Mouse (Mus musculus) liver, embryonic 14.5 days (tissue): ENCODE measurements at regions not wholly inside any gene's neighbourhood (a gene's known extent, or its start where the extent isn't known, plus 50 kb on each side); places are given as distances from the start of the nearest gene placed in this dataset.

Experiments used
- ATAC-seq: fragments of 200-750 bp; cut with Nextera tagmentation; 2 replicates; pipeline ENCODE4 v1.8.0; 2017; ENCODE audit warnings: moderate number of reproducible peaks, mild to moderate bottlenecking, moderate library complexity; ENCODE audit not compliant: insufficient read depth
- DNase-seq, 3 experiments: peaks; one replicate each; pipeline ENCODE4 v3.0.0-alpha.2; 2012 to 2013; ENCODE audit warnings: low read depth in 3 of 3, low spot score in 3 of 3
- H3K27ac ChIP-seq: fragments of 300-500 bp; sonication (generic); 2 replicates; pipeline ENCODE4 v1.5.1; 2014; ENCODE audit warnings: moderate library complexity, mild to moderate bottlenecking, control low read depth, inconsistent platforms
- H3K27me3 ChIP-seq: fragments of 300-500 bp; sonication (generic); 2 replicates; pipeline ENCODE4 v1.6.1; 2014; ENCODE audit warnings: mild to moderate bottlenecking, low read length, moderate library complexity; ENCODE audit not compliant: control insufficient read depth, insufficient read depth
- H3K36me3 ChIP-seq: fragments of 300-500 bp; sonication (generic); replicated peaks from 2 replicates; pipeline ENCODE4 v1.6.1; 2014; ENCODE audit warnings: low read depth; ENCODE audit not compliant: control insufficient read depth, insufficient read depth
- H3K4me1 ChIP-seq, 2 experiments: fragments of 200-500 bp in 1 of 2; fragments of 300-500 bp in 1 of 2; sonication (generic) in 1 of 2; replicated peaks; 2 replicates each; pipeline ENCODE4 v1.6.1; 2012 to 2014; ENCODE audit warnings: antibody characterized with exemption in 1 of 2, inconsistent platforms in 1 of 2, low read length in 1 of 2; ENCODE audit not compliant: control insufficient read depth in 2 of 2, insufficient read depth in 2 of 2
- H3K4me2 ChIP-seq: fragments of 300-500 bp; sonication (generic); 2 replicates; pipeline ENCODE4 v1.6.1; 2014; ENCODE audit warnings: low read depth, mild to moderate bottlenecking, control low read depth, moderate library complexity
- H3K4me3 ChIP-seq, 2 experiments: fragments of 200-500 bp in 1 of 2; fragments of 300-500 bp in 1 of 2; sonication (generic) in 1 of 2; 2 replicates each; pipeline ENCODE4 v1.5.1; 2012 to 2014; ENCODE audit warnings: low read depth in 2 of 2, low read length in 2 of 2, mild to moderate bottlenecking in 2 of 2, control low read depth in 1 of 2, inconsistent platforms in 1 of 2, moderate library complexity in 1 of 2; ENCODE audit not compliant: insufficient read depth in 1 of 2
- H3K9ac ChIP-seq: fragments of 300-500 bp; sonication (generic); replicated peaks from 2 replicates; pipeline ENCODE4 v1.6.1; 2014; ENCODE audit warnings: mild to moderate bottlenecking, control low read depth, moderate library complexity
- H3K9me3 ChIP-seq: fragments of 300-500 bp; sonication (generic); 2 replicates; pipeline ENCODE4 v1.6.1; 2016; ENCODE audit warnings: low read length, mixed read lengths; ENCODE audit not compliant: control insufficient read depth
- CTCF ChIP-seq: IDR thresholded peaks from 2 replicates; pipeline ENCODE4 v1.5.1; 2016; ENCODE audit warnings: antibody characterized with exemption, low read depth, control low read depth
- EP300 ChIP-seq: IDR thresholded peaks from 2 replicates; pipeline ENCODE4 v1.6.1; 2016; ENCODE audit warnings: antibody characterized with exemption, low read depth
- WGBS: fragments of 180-500 bp; shearing (Covaris S2); extraction: QIAGEN DNeasy Blood & Tissue Kit; methylation state at CpG from one replicate; pipeline ENCODE4 v1.1.7; 2014; ENCODE audit not compliant: insufficient replicate concordance; 5-methylcytosine and 5-hydroxymethylcytosine counted together

- Histone ChIP-seq H3K27ac (no peak overlapping the region), H3K9me3 (no peaks in the 10 kb centered on the region), H3K4me3 (no peak overlapping the region), H3K36me3 (no peaks in the 10 kb centered on the region), H3K27me3 (no peaks in the 10 kb centered on the region), H3K4me1 (no peaks in the 10 kb centered on the region), H3K9ac (no peak overlapping the region), H3K4me2 (no peak overlapping the region)
- TF ChIP-seq CTCF: no peak
- no peak for TF ChIP-seq EP300
- 52% methylated on average over 3 of the region's 3 CpGs for WGBS
- ATAC-seq (no peak), DNase-seq (no peak)
These were observed 1081.0 kb downstream of the Car8 start for GRCm38 (mm10) chr4:7157883-7158282.

GRCm38 (mm10) chr4:7154256-7154655, 1084.6 kb downstream of the Car8 start:
- no peak overlapping the region for H3K9ac ChIP-seq
- H3K9me3 ChIP-seq: no peaks in the 10 kb centered on the region
- H3K27me3 ChIP-seq: no peaks in the 10 kb centered on the region
- no peak overlapping the region for H3K27ac ChIP-seq
- no peak overlapping the region for H3K4me2 ChIP-seq
- 44% methylated on average over 3 of the region's 3 CpGs for WGBS
- no peak for ATAC-seq
- TF ChIP-seq EP300 (no peak), CTCF (no peak)
- H3K4me3 ChIP-seq: no peak overlapping the region
- no peaks in the 10 kb centered on the region for H3K36me3 ChIP-seq
- H3K4me1 ChIP-seq: no peaks in the 10 kb centered on the region
- no peak for DNase-seq

GRCm38 (mm10) chr4:7153835-7154234, 1085.0 kb downstream of the Car8 start:
- H3K9me3 ChIP-seq: no peaks in the 10 kb centered on the region
- no peak overlapping the region for H3K4me2 ChIP-seq
- no peak overlapping the region for H3K4me3 ChIP-seq
- no peak for DNase-seq
- no peaks in the 10 kb centered on the region for H3K27me3 ChIP-seq
- no peak overlapping the region for H3K27ac ChIP-seq
- no peaks in the 10 kb centered on the region for H3K36me3 ChIP-seq
- no peaks in the 10 kb centered on the region for H3K4me1 ChIP-seq
- WGBS: 15% methylated on average over 1 of the region's 1 CpGs
- H3K9ac ChIP-seq: no peak overlapping the region
- TF ChIP-seq CTCF: no peak
- no peak for TF ChIP-seq EP300
- ATAC-seq: no peak

GRCm38 (mm10) chr4:7145756-7146155, 1093.1 kb downstream of the Car8 start:
- no peak for DNase-seq
- Histone ChIP-seq H3K9me3 (no peaks in the 10 kb centered on the region), H3K36me3 (no peaks in the 10 kb centered on the region), H3K4me2 (no peak overlapping the region), H3K4me1 (no peaks in the 10 kb centered on the region; a peak in 2 of 4 replicates), H3K9ac (no peak overlapping the region), H3K27me3 (no peaks in the 10 kb centered on the region), H3K27ac (no peak overlapping the region), H3K4me3 (no peak overlapping the region)
- no peak for TF ChIP-seq CTCF
- TF ChIP-seq EP300: no peak
- no peak for ATAC-seq
- WGBS: 41% methylated on average over 2 of the region's 2 CpGs

- no peak overlapping the region for H3K4me3 ChIP-seq
- peak; percentile 51; the same call in 1 of the 2 replicates for ATAC-seq
- H3K9ac ChIP-seq: no peak overlapping the region
- H3K36me3 ChIP-seq: no peaks in the 10 kb centered on the region
- H3K4me1 ChIP-seq: no peaks in the 10 kb centered on the region; a peak in 2 of 4 replicates
- H3K9me3 ChIP-seq: no peaks in the 10 kb centered on the region
- no peak overlapping the region for H3K27ac ChIP-seq
- H3K4me2 ChIP-seq: no peak overlapping the region
- TF ChIP-seq EP300: no peak
- no peak for TF ChIP-seq CTCF
- H3K27me3 ChIP-seq: no peaks in the 10 kb centered on the region
- peak in 2 of 3 experiments; percentile 9 to 10 for DNase-seq
These were observed 1094.6 kb downstream of the Car8 start for GRCm38 (mm10) chr4:7144215-7144614.
